Mouse (Mus musculus) thymus, adult 2 months (tissue): ENCODE results near the gene Snrnp70.

Source experiments
- CTCF ChIP-seq: fragments of 200-500 bp; IDR thresholded peaks from 2 replicates; pipeline ENCODE4 v1.5.1; 2012; ENCODE audit warnings: mild to moderate bottlenecking, control low read depth, low read length, moderate library complexity, borderline replicate concordance; ENCODE audit not compliant: control insufficient read depth, poor library complexity, insufficient read depth; ENCODE audit errors: extremely low read depth
- POLR2A ChIP-seq: fragments of 200-500 bp; IDR thresholded peaks from 2 replicates; pipeline ENCODE4 v1.6.1; 2012; ENCODE audit warnings: mild to moderate bottlenecking, low read length, control low read depth, moderate library complexity; ENCODE audit not compliant: control insufficient read depth, poor library complexity, insufficient read depth; ENCODE audit errors: extremely low read depth

DNA sequence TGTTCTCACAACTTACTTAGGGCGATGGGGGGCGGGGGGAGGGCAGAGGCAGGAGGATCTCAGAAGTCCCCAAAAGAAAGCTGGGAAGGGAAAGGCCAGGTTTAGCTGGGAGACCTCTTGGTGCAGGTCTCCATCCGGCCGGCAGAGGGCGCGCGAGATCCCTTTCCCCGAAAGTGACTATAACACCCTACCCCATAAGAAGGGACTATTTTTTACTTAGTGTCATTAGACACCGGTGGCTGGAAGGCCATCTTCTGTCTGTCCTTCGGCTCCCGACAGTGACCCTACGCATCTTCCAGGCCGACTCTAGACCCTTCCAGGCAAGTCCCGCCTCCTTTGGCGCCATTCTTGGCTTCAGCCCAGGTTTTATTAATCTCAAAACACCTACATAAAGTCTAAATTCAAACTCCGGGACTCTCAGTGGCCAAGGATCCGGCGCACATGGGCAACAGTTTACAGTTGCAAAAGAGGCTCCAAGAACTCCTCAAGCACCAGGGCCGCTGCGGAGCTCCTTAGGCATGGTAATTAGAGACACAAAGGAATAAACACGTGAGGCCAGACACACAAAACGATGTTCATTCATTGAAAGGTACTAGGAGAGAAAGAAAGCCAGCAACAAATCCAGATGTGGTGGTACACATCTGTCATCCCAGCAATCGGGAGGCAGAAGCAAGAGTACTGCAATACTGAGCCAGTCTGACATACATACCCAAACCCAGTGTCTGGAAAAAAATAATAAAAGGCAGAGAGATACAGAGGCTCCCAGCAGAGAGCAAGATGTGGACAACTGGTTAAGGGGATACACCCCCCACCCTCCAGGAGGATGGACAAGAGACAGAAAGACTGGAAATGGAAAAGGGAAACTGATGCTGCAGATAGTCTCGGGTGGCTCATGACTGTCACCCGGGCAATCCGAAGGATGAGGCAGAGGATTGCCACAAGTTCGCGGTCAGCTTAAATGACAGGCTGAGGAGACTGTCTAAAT is 9.8 kb upstream of the Snrnp70 start, which contains the start of gene Kcna7:
- TF ChIP-seq POLR2A (no peak), CTCF (peak; percentile 88; the same call in 1 of the 2 replicates)
